Mouse (Mus musculus) midbrain, embryonic 15.5 days (tissue): ENCODE data around the gene Mapkapk2. TPM values are rescaled to one million over a fixed set of nuclear protein-coding genes. Genes with fewer than 3 reads are reported as not detected.
"Not testable (repeated sequence)": the region's sequence is repeated elsewhere in the genome, so short reads cannot be mapped to it uniquely, and the experiment has no call there.

Experiments used
- ATAC-seq: fragments of 200-750 bp; cut with Nextera tagmentation; replicated peaks from 2 replicates; pipeline ENCODE4 v1.8.0; 2017; ENCODE audit warnings: moderate TSS enrichment
- H3K27ac ChIP-seq: fragments of 300-500 bp; sonication (generic); 2 replicates; pipeline ENCODE4 v1.5.1; 2015; ENCODE audit warnings: mild to moderate bottlenecking, inconsistent platforms
- H3K27me3 ChIP-seq: fragments of 300-500 bp; sonication (generic); replicated peaks from 2 replicates; pipeline ENCODE4 v1.6.1; 2015; ENCODE audit warnings: inconsistent platforms
- H3K36me3 ChIP-seq: fragments of 300-500 bp; sonication (generic); replicated peaks from 2 replicates; pipeline ENCODE4 v1.6.1; 2015; ENCODE audit warnings: inconsistent platforms
- H3K4me1 ChIP-seq: fragments of 300-500 bp; sonication (generic); 2 replicates; pipeline ENCODE4 v1.6.1; 2015; ENCODE audit warnings: inconsistent platforms
- H3K4me2 ChIP-seq: fragments of 300-500 bp; sonication (generic); 2 replicates; pipeline ENCODE4 v1.6.1; 2015; ENCODE audit warnings: inconsistent platforms, mild to moderate bottlenecking, moderate library complexity
- H3K4me3 ChIP-seq: fragments of 300-500 bp; sonication (generic); 2 replicates; pipeline ENCODE4 v1.5.1; 2015; ENCODE audit warnings: mild to moderate bottlenecking, inconsistent platforms
- H3K9ac ChIP-seq: fragments of 300-500 bp; sonication (generic); 2 replicates; pipeline ENCODE4 v1.6.1; 2015; ENCODE audit warnings: mild to moderate bottlenecking, inconsistent platforms
- H3K9me3 ChIP-seq: fragments of 300-500 bp; sonication (generic); 2 replicates; pipeline ENCODE4 v1.6.1; 2016; ENCODE audit warnings: inconsistent platforms
- WGBS: fragments of 180-500 bp; shearing (Covaris S2); methylation state at CpG from one replicate; pipeline ENCODE4 v1.1.7; 2015; ENCODE audit warnings: mixed read lengths; 5-methylcytosine and 5-hydroxymethylcytosine counted together
- polyA plus RNA-seq: library from polyadenylated mRNA; unstranded; fragments of >200 nt; fragmentation: Nextera tagmentation; extraction: Ambion mirVana; gene quantifications from 2 replicates; pipeline ENCODE4 v1.2.1, GENCODE M21; 2015

Mapkapk2 gene
- 17.9 and 22.2 TPM in 2 replicates for polyA plus RNA-seq

DNA sequence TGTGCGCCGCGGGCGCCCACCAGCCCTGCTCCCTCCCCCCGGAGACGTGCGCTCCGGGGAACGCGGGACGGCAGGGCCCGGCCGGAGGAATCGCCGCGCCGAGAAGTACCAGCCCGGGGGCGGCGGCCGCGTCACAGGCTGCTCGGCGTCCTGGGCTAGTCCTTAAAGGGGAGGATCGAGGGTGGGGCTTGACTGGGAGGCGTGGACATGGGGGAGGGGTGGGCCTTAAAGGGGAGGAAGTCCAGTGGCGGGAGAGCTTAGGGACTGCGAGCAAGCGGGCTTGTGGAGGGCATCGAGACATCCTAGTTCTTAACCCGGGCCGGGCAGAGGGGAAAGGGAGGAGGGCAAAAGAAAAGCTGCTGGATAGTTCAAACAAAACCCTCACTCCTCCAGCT is at the start of gene Mapkapk2:
Gene Mapkapk2, minus strand, starts transcription at position 127 of the 395 bp plus-strand sequence.
- H3K4me2 ChIP-seq: peak within 1 kb of the TSS; percentile 65
- no peaks in the 10 kb centered on the region for H3K9me3 ChIP-seq
- 0% methylated on average over 25 of the region's 32 CpGs for WGBS
- peaks cover 38% of the 10 kb centered on the region for H3K4me1 ChIP-seq
- H3K4me3 ChIP-seq: peak within 1 kb of the TSS; percentile 78
- H3K27ac ChIP-seq: peak within 1 kb of the TSS; percentile 82
- no peaks in the 10 kb centered on the region for H3K36me3 ChIP-seq
- ATAC-seq: peak; percentile 96
- H3K27me3 ChIP-seq: no peaks in the 10 kb centered on the region
- peak within 1 kb of the TSS; percentile 86 for H3K9ac ChIP-seq

DNA sequence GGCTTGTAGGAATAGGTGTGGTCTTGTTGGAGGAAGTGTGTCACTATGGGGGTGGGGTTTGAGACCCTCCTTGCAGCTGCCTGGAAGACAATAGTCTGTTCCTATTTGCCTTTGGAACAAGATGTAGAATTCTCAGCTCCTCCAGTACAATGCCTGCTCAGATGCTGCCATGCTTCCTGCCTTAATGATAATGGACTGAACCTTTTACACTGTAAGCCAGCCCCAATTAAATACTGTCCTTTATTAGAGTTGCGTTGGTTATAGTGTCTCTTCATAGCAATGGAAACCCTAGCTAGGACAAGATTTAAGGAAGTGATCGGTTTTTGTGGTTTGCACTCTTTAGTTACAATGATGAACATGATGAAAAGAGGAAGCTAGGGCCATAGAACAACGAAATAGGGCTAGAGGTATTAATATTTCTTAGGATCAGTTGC is 48.6 kb upstream of the Mapkapk2 start:
- no peak for ATAC-seq
- WGBS: 88% methylated on average over 3 of the region's 3 CpGs

GRCm38 (mm10) chr1:131145222-131145621 is 47.6 kb upstream of the Mapkapk2 start:
- not testable (repeated sequence) for H3K27me3 ChIP-seq, H3K4me2 ChIP-seq, H3K4me3 ChIP-seq, H3K36me3 ChIP-seq, H3K4me1 ChIP-seq, H3K9me3 ChIP-seq, ATAC-seq, H3K27ac ChIP-seq, H3K9ac ChIP-seq
- 88% methylated on average over 3 of the region's 3 CpGs for WGBS

More for the DNA sequence above, 48.6 kb upstream of the Mapkapk2 start:
- Histone ChIP-seq H3K4me1 (no peaks in the 10 kb centered on the region), H3K4me3 (no peak overlapping the region), H3K9ac (no peak overlapping the region), H3K36me3 (no peaks in the 10 kb centered on the region), H3K27me3 (no peaks in the 10 kb centered on the region), H3K4me2 (no peak overlapping the region), H3K9me3 (no peaks in the 10 kb centered on the region), H3K27ac (no peak overlapping the region)

GRCm38 (mm10) chr1:131142472-131142871 is 44.8 kb upstream of the Mapkapk2 start:
- Histone ChIP-seq H3K27ac (no peak overlapping the region), H3K27me3 (no peaks in the 10 kb centered on the region), H3K36me3 (no peaks in the 10 kb centered on the region), H3K9me3 (no peaks in the 10 kb centered on the region), H3K4me3 (no peak overlapping the region), H3K9ac (no peak overlapping the region), H3K4me1 (peaks cover 11% of the 10 kb centered on the region), H3K4me2 (no peak overlapping the region)
- WGBS: 91% methylated on average over 1 of the region's 1 CpGs
- no peak for ATAC-seq

- no peak overlapping the region for H3K27ac ChIP-seq
- H3K36me3 ChIP-seq: no peaks in the 10 kb centered on the region
- WGBS: 75% methylated on average over 2 of the region's 2 CpGs
- no peak overlapping the region for H3K9ac ChIP-seq
- peaks cover 19% of the 10 kb centered on the region for H3K4me1 ChIP-seq
- no peaks in the 10 kb centered on the region for H3K27me3 ChIP-seq
- no peak for ATAC-seq
- no peak overlapping the region for H3K4me3 ChIP-seq
- no peak overlapping the region for H3K4me2 ChIP-seq
- no peaks in the 10 kb centered on the region for H3K9me3 ChIP-seq
Observed at GRCm38 (mm10) chr1:131141449-131141848, 43.8 kb upstream of the Mapkapk2 start.

DNA sequence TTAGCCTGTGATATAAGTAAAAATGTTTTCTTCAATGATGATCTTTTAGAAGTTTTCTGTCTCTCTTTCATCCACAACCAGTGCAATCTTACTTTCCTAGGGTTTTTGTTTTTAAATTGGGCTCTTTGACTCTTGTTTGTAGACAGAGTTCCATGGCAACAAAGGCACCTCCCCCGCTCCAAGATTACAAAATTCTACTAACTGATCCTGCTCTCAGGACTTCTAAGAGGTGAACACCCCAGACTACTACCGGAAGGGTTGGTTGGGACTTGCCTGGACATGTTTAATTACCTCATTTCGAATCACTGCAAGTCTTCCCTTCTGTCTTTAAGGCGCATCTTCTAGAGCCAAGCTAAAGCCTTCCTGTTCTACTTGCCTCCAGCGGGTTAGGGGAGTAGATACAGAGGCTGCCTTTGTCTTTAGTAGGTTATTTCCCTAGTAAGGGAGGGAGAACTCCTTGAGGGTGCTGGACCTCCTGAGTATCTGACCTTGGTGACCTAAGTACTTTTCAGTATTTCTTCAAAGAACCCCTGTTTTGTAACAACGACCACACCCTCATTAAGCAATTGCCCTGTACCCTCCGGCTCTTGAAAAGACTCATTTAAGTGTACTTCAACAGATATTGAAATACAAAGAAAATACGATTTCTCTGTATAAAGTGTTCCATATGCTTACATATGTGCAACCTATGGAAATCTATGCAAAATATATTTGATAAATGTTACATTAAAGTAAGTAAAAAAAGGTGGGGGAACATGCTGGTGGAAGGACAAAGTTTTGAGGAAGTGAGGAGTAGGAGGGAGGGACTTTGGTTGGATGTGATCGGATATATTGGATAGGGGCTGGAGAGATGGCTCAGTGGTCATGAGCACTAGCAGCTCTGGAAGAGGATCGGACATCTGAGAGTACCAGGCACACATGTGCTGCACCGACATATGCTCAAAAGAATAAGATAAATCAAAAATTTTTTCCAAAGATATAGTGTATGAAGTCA is 41.8 kb upstream of the Mapkapk2 start:
- peak overlapping the region; percentile 75; the same call in 1 of the 2 replicates for H3K9ac ChIP-seq
- H3K27ac ChIP-seq: peak overlapping the region; percentile 96; the same call in 1 of the 2 replicates
- H3K4me2 ChIP-seq: peak overlapping the region; percentile 79
- H3K4me1 ChIP-seq: peaks cover 39% of the 10 kb centered on the region
- no peaks in the 10 kb centered on the region for H3K27me3 ChIP-seq
- H3K4me3 ChIP-seq: peak overlapping the region; percentile 68
- H3K9me3 ChIP-seq: no peaks in the 10 kb centered on the region
- no peak for ATAC-seq
- 74% methylated on average over 11 of the region's 11 CpGs for WGBS
- H3K36me3 ChIP-seq: no peaks in the 10 kb centered on the region

DNA sequence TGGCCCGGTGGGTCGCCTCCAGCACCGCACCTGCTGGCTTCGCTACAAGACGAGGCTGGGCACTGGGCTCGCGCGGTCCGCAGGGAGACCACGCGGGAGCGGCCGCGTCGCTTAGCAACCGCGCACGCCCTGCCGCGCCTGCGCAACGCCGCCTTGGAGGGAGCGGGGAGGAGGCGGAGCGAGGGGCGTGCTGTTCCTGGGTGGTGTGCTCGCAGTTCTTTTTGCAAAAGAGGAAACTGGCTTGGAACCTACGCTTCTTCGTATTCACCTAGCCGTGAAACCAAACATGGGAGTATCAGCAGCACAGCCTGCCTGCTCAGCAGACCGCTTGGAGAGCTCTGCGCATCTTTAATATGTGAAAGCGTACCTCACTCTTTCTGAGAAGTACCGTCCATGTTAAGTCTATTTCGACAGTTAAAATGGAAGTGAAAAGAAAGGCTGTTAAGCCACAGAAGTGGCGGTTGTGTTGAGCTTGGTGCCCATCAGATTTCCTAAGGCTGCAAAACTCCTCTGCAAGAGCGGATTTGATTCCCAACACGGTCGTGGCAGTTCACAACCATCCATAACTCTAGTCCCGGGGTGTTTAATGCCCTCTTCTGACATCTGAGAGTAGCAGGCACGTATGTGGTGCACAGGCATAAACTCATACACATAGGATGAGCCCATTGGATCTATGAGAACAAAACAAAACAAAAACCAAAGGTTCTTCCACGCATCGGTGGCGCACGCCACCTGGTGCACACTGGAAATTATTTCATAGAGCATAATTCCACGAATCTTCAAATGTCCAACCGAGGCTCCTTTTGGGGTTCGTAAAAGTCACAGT is 40.8 kb upstream of the Mapkapk2 start, which contains the start of gene Dyrk3:
Gene Dyrk3, minus strand, starts transcription at position 150 of the 826 bp plus-strand sequence.
- peak within 1 kb of the TSS; percentile 96 for H3K27ac ChIP-seq
- ATAC-seq: peak; percentile 98
- peak within 1 kb of the TSS; percentile 79 for H3K4me2 ChIP-seq
- no peaks in the 10 kb centered on the region for H3K27me3 ChIP-seq
- peak within 1 kb of the TSS; percentile 75 for H3K9ac ChIP-seq
- peak within 1 kb of the TSS; percentile 68 for H3K4me3 ChIP-seq
- no peaks in the 10 kb centered on the region for H3K9me3 ChIP-seq
- no peaks in the 10 kb centered on the region for H3K36me3 ChIP-seq
- WGBS: 4% methylated on average over 49 of the region's 49 CpGs
- peaks cover 44% of the 10 kb centered on the region for H3K4me1 ChIP-seq

DNA sequence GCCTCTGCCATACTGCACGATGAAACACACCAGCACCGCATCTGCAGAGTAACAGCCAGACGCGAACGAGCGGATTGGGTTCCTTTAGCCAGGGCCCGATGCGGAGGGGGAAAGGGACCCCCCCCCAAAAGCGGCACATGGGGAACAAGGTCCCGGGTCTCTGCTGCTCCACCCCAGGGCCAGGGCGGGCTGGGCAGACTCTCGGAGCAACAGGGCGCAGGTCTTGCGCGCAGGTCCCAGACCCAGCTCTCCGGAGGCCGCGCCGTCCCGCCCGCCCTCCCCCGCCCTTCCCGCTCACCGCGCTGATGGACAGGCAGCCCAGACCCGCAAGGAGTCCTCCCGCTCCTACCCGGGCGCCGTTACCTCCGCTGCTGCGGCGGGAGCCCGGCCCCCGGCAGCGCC is 40.1 kb upstream of the Mapkapk2 start:
- peak overlapping the region; percentile 96 for H3K27ac ChIP-seq
- 0% methylated on average over 36 of the region's 36 CpGs for WGBS

GRCm38 (mm10) chr1:131137111-131137510 is 39.5 kb upstream of the Mapkapk2 start:
- H3K9ac ChIP-seq: peak overlapping the region; percentile 17
- H3K4me3 ChIP-seq: peak overlapping the region; percentile 68
- peaks cover 44% of the 10 kb centered on the region for H3K4me1 ChIP-seq
- 4% methylated on average over 5 of the region's 5 CpGs for WGBS
- no peaks in the 10 kb centered on the region for H3K9me3 ChIP-seq
- peak overlapping the region; percentile 79 for H3K4me2 ChIP-seq
- no peak for ATAC-seq
- 0 out of 2 replicates have a peak overlapping the region, but pooled peaks have one; percentile 19 for H3K27ac ChIP-seq
- no peaks in the 10 kb centered on the region for H3K36me3 ChIP-seq
- H3K27me3 ChIP-seq: no peaks in the 10 kb centered on the region

More for the DNA sequence above, 40.1 kb upstream of the Mapkapk2 start:
- Histone ChIP-seq H3K9ac (peak overlapping the region; percentile 75), H3K4me1 (peaks cover 44% of the 10 kb centered on the region), H3K27me3 (no peaks in the 10 kb centered on the region), H3K4me2 (peak overlapping the region; percentile 79), H3K9me3 (no peaks in the 10 kb centered on the region), H3K4me3 (peak overlapping the region; percentile 68), H3K36me3 (no peaks in the 10 kb centered on the region)
- ATAC-seq: peak; percentile 91

DNA sequence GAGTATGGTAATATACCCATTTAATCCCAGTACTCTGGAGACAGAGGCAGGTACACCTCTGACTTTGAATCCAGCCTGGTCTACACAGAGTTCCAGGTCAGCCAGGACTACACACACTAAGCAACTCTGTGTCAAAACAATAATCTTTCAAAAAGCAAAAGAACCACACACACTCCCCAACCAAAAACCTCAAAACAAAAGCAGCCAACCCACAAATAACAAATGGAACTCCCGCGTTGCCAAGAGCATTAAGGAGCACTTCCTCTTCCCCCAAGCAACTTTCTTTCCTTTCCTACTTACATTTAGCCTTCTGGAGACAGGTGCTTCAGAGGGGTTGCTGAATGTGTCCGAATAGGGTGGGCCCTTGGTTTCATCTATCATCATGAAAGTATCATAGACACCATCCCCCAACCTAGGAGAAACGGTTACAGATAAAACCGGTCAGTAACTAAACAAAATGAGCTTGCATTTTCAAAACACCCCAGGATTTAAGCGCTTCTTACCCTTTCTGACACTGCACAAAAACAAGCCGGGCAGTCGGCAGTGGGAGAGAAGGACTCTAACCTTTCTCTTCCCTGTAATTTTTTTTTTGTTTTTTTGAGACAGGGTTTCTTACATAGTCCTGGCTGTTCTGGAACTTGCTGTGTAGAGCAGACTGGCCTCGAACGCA is 38.5 kb upstream of the Mapkapk2 start:
- Histone ChIP-seq H3K27ac (no peak overlapping the region), H3K4me1 (peaks cover 44% of the 10 kb centered on the region), H3K9me3 (no peaks in the 10 kb centered on the region), H3K36me3 (no peaks in the 10 kb centered on the region), H3K4me3 (peak overlapping the region; percentile 68), H3K4me2 (peak overlapping the region; percentile 79), H3K27me3 (no peaks in the 10 kb centered on the region), H3K9ac (no peak overlapping the region)
- ATAC-seq: no peak
- 80% methylated on average over 10 of the region's 10 CpGs for WGBS

- Histone ChIP-seq H3K36me3 (peaks cover 8% of the 10 kb centered on the region), H3K27ac (no peak overlapping the region)
- 43% methylated on average over 8 of the region's 8 CpGs for WGBS
Observed at GRCm38 (mm10) chr1:131134942-131135522, 37.4 kb upstream of the Mapkapk2 start.

More at GRCm38 (mm10) chr1:131134942-131135522, 37.4 kb upstream of the Mapkapk2 start:
- Histone ChIP-seq H3K4me2 (no peak overlapping the region; the same call in 1 of the 2 replicates), H3K4me3 (no peak overlapping the region), H3K27me3 (no peaks in the 10 kb centered on the region), H3K9ac (no peak overlapping the region), H3K9me3 (no peaks in the 10 kb centered on the region), H3K4me1 (peaks cover 44% of the 10 kb centered on the region)
- no peak for ATAC-seq
